Comparison of ENCODE assay signal across 8 mouse cellular contexts in genomic region chr11:24286129-24287108, GRCm38 (mm10).
DNase-seq lines count a peak whose midpoint lies in the region; ATAC-seq lines count a peak whose summit lies in the region.

No protein-coding gene starts in this region.

- WGBS in forebrain, embryonic 13.5 days = 4% methylated on average over 18 of the region's 18 CpGs
- WGBS in kidney, embryonic 15.5 days = 23% methylated on average over 18 of the region's 18 CpGs
- 9% methylated on average over 18 of the region's 18 CpGs for WGBS in midbrain, embryonic 10.5 days

- H3K9ac ChIP-seq in forebrain, embryonic 13.5 days = no peak overlapping the region
- no peak overlapping the region for H3K9ac ChIP-seq in kidney, embryonic 15.5 days

- peak; percentile 75 for ATAC-seq in forebrain, embryonic 13.5 days
- peak; percentile 59; the same call in 1 of the 2 replicates for ATAC-seq in kidney, embryonic 15.5 days (replicated peaks; ENCODE audit: low FRiP score)

- no peaks in the 10 kb centered on the region for H3K27me3 ChIP-seq in forebrain, embryonic 13.5 days
- H3K27me3 ChIP-seq in kidney, embryonic 15.5 days = peaks cover 70% of the 10 kb centered on the region
- H3K27me3 ChIP-seq in midbrain, embryonic 10.5 days (ENCODE audit: low read depth, poor library complexity, severe bottlenecking) = peaks cover 33% of the 10 kb centered on the region

- no peaks in the 10 kb centered on the region for H3K9me3 ChIP-seq in forebrain, embryonic 13.5 days (replicated peaks)
- no peaks in the 10 kb centered on the region for H3K9me3 ChIP-seq in kidney, embryonic 15.5 days (replicated peaks)
- H3K9me3 ChIP-seq in midbrain, embryonic 10.5 days (replicated peaks) = no peaks in the 10 kb centered on the region

- H3K36me3 ChIP-seq in forebrain, embryonic 13.5 days (ENCODE audit: poor library complexity, severe bottlenecking) = no peaks in the 10 kb centered on the region
- no peaks in the 10 kb centered on the region for H3K36me3 ChIP-seq in kidney, embryonic 15.5 days
- H3K36me3 ChIP-seq in midbrain, embryonic 10.5 days = no peaks in the 10 kb centered on the region

- no peak overlapping the region for H3K4me3 ChIP-seq in forebrain, embryonic 13.5 days
- H3K4me3 ChIP-seq in kidney, embryonic 15.5 days (replicated peaks) = no peak overlapping the region
- H3K4me3 ChIP-seq in midbrain, embryonic 10.5 days = peak overlapping the region; percentile 37

- peak; percentile 50 for DNase-seq in ZHBTc4 (ENCODE audit: low read depth, low spot score)
- peak; percentile 84 for DNase-seq in midbrain, embryonic 10.5 days (ENCODE audit: low spot score)
- DNase-seq in urinary bladder, postnatal 25 days (ENCODE audit: low spot score) = no peak
- no peak for DNase-seq in adrenal gland, adult 8-10 months
- no peak for DNase-seq in layer of hippocampus, postnatal 14 days (ENCODE audit: low spot score in 2 of 2)
- DNase-seq in cerebellum, adult 9-10 months = no peak

- peak overlapping the region; percentile 39 for H3K4me2 ChIP-seq in forebrain, embryonic 13.5 days
- peak overlapping the region; percentile 35; the same call in 1 of the 2 replicates for H3K4me2 ChIP-seq in kidney, embryonic 15.5 days

- no peak overlapping the region; the same call in 1 of the 2 replicates for H3K27ac ChIP-seq in forebrain, embryonic 13.5 days
- no peak overlapping the region for H3K27ac ChIP-seq in kidney, embryonic 15.5 days
- H3K27ac ChIP-seq in midbrain, embryonic 10.5 days (replicated peaks) = peak overlapping the region; percentile 83

- peaks cover 52% of the 10 kb centered on the region for H3K4me1 ChIP-seq in forebrain, embryonic 13.5 days
- H3K4me1 ChIP-seq in kidney, embryonic 15.5 days = peaks cover 12% of the 10 kb centered on the region; the same call in 1 of the 2 replicates
- peaks cover 62% of the 10 kb centered on the region for H3K4me1 ChIP-seq in midbrain, embryonic 10.5 days

Comparison
In these comparisons a context has a peak if more than half of its experiments do, and no peak if none do; other contexts are left out.
1. DNase-seq: peak in ZHBTc4 (single experiment) and midbrain, embryonic 10.5 days (single experiment); none in urinary bladder, postnatal 25 days (single experiment), adrenal gland, adult 8-10 months (single experiment), layer of hippocampus, postnatal 14 days (0 of 2) and cerebellum, adult 9-10 months (single experiment).